Mouse (Mus musculus) adrenal gland, postnatal 14 days (tissue): Measurements from ENCODE around the gene Tedc1. TPM values are rescaled to one million over a fixed set of nuclear protein-coding genes. Genes with fewer than 3 reads are reported as not detected.

Source experiments
- DNase-seq: peaks from one replicate; pipeline ENCODE4 v3.0.0; 2021; ENCODE audit warnings: mixed read lengths
- long read RNA-seq, 2 experiments: library from polyadenylated mRNA; stranded (forward); transcript quantifications; one replicate each; pipeline ENCODE4 v2.0.0; 2021
- total RNA-seq: library from RNA; stranded (reverse); gene quantifications from 2 replicates; pipeline ENCODE4 v1.2.3, GENCODE M21; 2021

Tedc1 gene
- 3.1 and 3.7 TPM in 2 replicates for total RNA-seq
- long read RNA-seq, experiment 1, transcript Tedc1-201 (8 exons, 2,441 nt) = major isoform, 11 of 16 reads
- long read RNA-seq, experiment 1, partial matches to known transcripts = 2 of 16 reads
- long read RNA-seq, experiment 1, other reads (novel, unspliced or antisense) = 3 of 16 reads
- long read RNA-seq, experiment 2, partial matches to known transcripts = 0 of 3 reads
- long read RNA-seq, experiment 2, other reads (novel, unspliced or antisense) = 2 of 3 reads

DNA sequence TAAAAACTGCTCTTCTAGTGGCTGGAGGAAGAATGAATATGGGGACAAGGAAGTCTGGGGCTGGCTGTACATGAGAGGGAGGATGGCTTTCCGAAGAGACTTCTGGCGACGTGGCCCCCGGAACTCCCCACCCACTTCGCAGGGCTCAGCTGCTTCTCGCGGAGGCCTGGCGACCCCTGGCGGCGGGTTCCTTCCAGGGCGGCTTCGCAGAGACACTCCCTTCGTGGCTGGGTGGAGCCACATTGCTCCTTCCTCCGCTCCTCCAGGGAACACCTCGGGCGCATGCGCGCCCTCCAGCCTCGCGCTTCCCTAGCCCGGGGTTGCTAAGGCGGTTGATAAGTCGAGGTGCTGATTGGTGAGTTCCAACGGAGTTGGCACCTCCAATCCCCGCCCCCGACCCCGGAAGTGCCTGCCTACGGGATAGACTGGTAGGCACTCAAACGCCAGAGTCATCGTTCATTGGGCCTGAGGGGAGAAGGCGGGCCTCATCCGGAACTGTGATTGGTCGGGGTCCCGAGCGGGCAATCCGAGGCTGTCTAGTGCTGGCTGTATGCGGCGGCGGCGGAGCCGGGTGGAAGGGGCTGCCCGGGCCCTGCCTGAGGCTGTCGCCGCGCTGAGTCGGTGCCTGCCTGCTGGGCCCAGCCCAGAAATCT lies at the start of gene Tedc1:
Gene Tedc1 (plus strand): TSS at position 535 of the 653 bp plus-strand sequence.
- DNase-seq = peak; percentile 100

DNA sequence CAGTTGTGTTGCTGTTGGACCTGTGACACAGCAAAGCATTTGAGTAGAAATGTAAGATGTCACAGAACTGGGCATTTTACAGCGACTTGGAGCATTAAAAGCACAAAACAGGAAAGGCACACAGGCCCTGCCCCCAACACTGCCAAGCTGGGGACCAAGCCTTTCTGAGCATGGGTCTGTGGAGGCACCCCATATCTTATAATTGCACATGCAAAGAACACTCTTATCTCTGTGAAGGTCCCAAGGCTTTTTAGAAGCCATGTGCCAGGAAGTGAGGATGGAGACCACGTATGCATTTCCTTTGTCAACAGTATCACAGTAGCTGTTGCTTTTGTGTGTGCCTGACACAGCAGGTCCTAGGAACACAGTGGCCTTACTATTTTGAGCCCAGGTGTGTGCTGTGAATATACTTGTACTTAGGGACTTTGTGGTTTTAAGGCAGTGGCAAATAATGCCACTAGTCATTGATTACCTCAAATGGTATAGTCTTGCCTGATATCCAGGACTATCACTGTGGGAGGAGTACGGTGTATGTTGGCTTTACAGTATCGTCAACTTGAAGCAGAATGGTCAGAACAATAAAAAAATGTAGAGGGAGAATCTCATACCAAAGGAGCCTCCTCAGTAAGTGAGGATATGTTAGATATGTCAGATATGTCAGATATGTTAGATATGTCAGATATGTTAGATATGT lies 48.6 kb upstream of the Tedc1 start:
- DNase-seq = no peak

GRCm38 (mm10) chr12:113108528-113109283 lies 47.5 kb upstream of the Tedc1 start:
- DNase-seq = peak; percentile 55

GRCm38 (mm10) chr12:113109801-113110200 lies 46.4 kb upstream of the Tedc1 start:
- DNase-seq = no peak

GRCm38 (mm10) chr12:113114141-113114540 lies 42.1 kb upstream of the Tedc1 start:
- DNase-seq = peak; percentile 66

GRCm38 (mm10) chr12:113114856-113115538 lies 41.2 kb upstream of the Tedc1 start:
- no peak for DNase-seq

DNA sequence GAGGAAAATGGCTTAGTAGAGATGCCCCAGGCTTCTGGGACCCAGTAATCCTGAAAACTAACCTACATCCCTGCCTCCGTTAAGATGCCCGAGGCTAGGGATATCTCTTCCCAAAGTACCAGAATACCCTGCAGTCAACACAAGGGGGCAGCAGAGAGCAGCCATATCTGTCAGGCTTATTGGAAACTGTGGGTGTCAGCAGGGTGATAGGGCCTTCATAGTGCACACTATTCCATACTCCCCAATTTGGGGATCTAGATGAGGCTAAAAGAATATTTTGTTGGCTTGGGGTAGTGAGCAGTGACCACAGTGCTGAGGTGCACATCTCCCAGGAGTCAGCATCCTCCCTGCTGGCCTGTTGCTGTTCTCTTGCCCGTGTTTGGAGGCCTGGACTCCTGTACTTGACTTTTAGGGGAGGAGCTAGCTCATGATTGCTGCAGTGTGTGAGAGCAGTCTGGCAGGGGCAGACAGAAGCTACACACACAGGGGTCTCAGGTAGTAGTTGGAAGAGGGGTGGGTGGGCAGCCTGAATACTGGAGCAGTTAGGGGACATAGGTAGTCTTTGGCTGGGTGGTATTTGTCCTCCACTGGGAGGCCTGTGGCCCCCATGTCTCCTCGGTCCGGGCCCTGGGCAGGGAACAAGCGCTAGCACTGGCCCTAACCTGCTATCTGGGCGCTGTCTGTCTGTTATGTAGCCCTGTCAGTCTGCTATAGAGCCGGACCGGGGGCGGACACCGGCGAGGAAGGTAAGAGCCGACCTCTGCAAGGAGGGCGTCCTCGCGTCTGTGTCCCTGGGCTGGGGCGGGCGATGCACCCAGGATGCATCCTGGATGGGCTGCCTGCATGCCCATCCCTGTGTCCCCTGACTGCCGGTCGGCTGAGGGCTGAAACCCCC lies 36.5 kb upstream of the Tedc1 start:
- peak; percentile 88 for DNase-seq

- DNase-seq = no peak
Observed at GRCm38 (mm10) chr12:113124726-113125125, 31.5 kb upstream of the Tedc1 start.

DNA sequence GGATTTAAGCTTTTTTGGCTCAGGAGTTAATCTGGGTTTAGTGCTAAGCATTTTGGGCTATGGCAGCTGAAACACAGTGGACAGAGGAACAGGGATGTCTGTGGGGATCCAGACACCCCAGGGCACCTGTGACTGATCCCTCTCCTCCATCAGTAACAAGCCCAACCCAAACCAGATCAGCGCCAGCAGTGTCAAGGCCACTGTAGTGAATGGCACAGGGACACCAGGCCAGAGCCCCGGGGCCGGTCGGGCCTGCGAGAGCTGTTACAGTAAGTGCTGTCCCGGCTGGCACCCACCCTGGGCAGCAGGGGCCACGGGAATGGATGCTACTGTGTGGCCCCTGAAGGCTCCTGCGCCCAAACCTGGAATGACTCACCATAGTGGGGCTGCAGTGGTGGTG lies 25.5 kb upstream of the Tedc1 start:
- no peak for DNase-seq

- DNase-seq = no peak
Observed at GRCm38 (mm10) chr12:113131601-113132000, 24.6 kb upstream of the Tedc1 start.

DNA sequence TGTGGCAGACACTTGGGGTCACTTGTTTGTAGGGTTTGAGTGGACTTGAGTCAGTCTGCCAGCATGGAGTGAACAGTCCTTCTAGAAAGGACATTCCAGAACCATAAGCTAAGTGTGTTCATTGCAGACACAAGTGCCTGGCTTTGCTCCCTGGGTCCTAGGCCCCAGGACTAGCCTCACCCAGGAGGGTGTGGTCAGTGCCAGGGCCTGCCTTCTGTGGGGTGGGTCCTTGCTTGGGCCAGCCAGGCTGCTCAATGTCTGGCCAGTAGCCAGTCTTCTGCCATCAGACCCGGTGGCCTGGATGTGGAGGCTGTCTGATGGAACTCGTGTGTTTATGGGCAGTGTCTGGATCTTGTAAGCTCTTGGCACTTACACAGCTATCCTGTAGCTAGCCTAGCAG lies 23.7 kb upstream of the Tedc1 start:
- peak; percentile 75 for DNase-seq

DNA sequence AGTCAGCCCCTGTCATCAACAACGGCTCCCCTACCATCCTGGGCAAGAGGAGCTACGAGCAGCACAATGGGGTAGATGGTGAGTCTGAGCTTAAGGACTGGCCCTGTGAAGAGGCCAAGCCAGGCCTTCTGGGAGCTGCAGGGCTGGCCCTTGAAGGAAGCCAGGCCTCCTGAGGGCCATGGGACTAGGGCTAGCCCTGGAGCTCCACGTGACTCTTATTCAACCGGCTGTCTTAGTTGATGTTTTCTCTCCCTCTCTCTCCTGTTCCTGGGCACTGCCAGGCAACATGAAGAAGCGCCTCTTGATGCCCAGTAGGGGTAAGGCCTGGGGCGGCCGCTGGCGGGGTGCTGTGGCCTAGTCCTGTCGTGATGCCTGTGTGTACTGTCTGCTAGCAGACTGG lies 23.0 kb upstream of the Tedc1 start:
- DNase-seq = peak; percentile 40

DNA sequence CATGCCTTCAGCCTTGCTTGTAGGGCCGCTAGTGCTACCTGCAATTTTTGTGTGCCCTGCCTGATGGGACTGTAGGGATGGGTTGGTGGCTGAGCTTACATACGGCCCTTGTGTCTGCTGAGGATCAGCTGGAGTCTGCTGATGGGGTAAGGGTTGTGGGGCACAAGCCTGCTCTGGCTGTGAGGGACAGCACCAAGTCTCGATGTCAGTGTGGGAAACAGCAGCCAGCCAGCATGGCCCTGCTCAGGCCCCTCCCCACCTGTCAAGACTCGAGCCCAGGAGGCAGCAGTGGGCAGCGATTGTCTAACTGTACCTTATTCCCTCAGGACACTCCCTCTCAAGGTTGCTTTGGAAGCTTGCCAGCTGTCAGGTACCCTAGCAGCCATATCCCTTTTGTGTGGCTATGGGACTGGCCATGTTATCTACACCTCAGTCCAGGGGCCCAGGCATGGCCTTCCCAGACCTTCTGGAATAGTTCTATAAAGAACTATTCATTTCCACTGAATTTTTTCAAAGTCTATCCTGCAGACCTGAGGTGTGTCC lies 22.3 kb upstream of the Tedc1 start:
- no peak for DNase-seq

GRCm38 (mm10) chr12:113134502-113134901 lies 21.7 kb upstream of the Tedc1 start:
- no peak for DNase-seq

DNA sequence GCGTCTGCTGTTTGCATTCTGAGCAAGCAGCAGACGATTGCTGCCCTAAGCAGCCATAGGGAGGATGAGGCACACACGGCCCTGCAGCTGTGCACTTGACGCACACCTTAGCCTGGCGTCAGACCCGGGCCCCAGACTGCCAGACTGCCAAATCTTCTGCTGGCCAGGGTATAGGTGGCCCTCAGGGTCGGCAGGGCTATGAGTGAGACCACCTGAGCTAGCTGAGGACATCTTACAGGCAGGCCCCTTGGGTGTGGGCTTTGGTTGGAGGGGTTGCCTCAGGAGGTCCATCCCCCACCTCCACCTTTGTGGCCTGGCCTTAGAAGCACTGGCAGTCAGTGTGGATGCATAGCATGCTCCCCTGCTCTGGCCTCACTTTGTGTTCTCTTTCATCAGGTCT lies 20.8 kb upstream of the Tedc1 start:
- DNase-seq = no peak

- DNase-seq = no peak
Observed at GRCm38 (mm10) chr12:113136492-113137020, 19.7 kb upstream of the Tedc1 start.

GRCm38 (mm10) chr12:113137260-113138213 lies 18.7 kb upstream of the Tedc1 start:
- no peak for DNase-seq

- no peak for DNase-seq
Observed at GRCm38 (mm10) chr12:113138291-113138690, 17.9 kb upstream of the Tedc1 start.
